Mouse (Mus musculus): ENCODE measurements around the gene Gm20830. TPM values are rescaled to one million over a fixed set of nuclear protein-coding genes. Genes with fewer than 3 reads are reported as not detected.
"Not testable (repeated sequence)": the region's sequence is repeated elsewhere in the genome, so short reads cannot be mapped to it uniquely, and the experiment has no call there.

Gm20830 gene
- polyA plus RNA-seq (2015; fragmentation: Nextera tagmentation; extraction: Ambion mirVana), result not detected in 2 replicates

DNA sequence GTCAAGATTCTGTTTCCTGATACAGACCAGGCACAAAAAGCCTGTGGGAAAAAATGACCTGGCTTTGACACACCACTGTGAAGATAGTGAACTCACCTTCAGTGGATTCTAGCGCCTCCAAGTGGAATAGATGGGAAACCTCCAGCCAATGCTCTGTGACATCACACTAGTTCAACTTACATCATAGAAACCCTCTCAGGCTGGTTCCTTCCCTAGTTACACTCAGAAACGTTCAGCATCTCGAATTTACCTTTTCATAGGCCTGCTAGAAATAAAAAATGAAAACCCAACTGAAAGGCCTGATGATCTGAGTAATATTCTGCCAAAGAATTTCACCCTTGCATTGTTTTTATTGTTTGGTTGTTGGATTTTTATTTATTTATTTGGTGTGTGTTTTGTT lies at the start of gene Gm20830:
Gm20830 (minus strand) TSS at position 101 of the 400 bp plus-strand sequence.
- not testable (repeated sequence) for H3K4me3 ChIP-seq (ENCODE audit: low read length); H3K9me3 ChIP-seq (replicated peaks; ENCODE audit: control insufficient read depth, low read length); H3K27ac ChIP-seq (ENCODE audit: low read length); ATAC-seq (replicated peaks; ENCODE audit: extremely low read depth, insufficient read depth, low FRiP score); H3K36me3 ChIP-seq (ENCODE audit: control insufficient read depth, insufficient read depth); H3K4me2 ChIP-seq (ENCODE audit: low read depth, low read length); H3K27me3 ChIP-seq (ENCODE audit: control insufficient read depth, insufficient read depth, low read length); H3K4me1 ChIP-seq (ENCODE audit: control insufficient read depth, insufficient read depth, low read length); H3K9ac ChIP-seq (ENCODE audit: low read length)
- WGBS, result 23% methylated on average over 3 of the region's 3 CpGs

Other genes with a start within 250 kb of the Gm20830 start
- not detected in 2 replicates for gene Gm21719, start 235.4 kb downstream of the Gm20830 start, polyA plus RNA-seq (2015; fragmentation: Nextera tagmentation; extraction: Ambion mirVana)

Data from heart, embryonic 16.5 days (tissue).